Mouse (Mus musculus) ES-Bruce4 (cell line): ENCODE data around the gene Prex1.

Experiments
- CTCF ChIP-seq: IDR thresholded peaks from one replicate; pipeline ENCODE4 v1.8.1; 2011; ENCODE audit warnings: low read depth, low read length
- EP300 ChIP-seq: IDR thresholded peaks from 2 replicates; pipeline ENCODE4 v1.6.1; 2011; ENCODE audit warnings: low read depth, low read length; ENCODE audit not compliant: insufficient read depth

DNA sequence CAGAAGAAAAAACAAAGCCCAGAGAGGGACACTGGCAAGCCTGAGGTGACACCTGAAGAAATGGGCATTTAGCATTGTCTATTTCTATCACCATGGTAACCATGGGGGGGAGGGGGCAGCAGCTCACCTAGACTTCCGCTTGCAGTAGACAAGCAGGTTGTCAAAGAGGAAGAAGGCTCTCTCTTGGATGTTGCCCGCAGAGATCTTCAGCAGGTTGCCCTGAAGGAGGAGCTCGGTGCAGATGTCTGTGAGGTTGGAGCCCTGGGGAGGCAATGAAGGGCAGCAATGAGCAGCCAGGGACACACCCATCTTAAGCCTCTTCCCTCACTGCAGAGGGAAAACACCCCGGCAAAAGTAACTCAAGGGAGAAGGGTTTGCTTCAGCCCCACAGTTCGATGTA, 95.9 kb downstream of the Prex1 start:
- TF ChIP-seq CTCF = no peak
- no peak for TF ChIP-seq EP300
